Mouse (Mus musculus) hindbrain, postnatal 0 days (tissue): ENCODE measurements around the gene Ky. TPM values are rescaled to one million over a fixed set of nuclear protein-coding genes. Genes with fewer than 3 reads are reported as not detected.

ENCODE experiments used
- ATAC-seq: fragments of 200-750 bp; cut with Nextera tagmentation; 2 replicates; pipeline ENCODE4 v1.8.0; 2017; ENCODE audit warnings: mild to moderate bottlenecking, moderate TSS enrichment, moderate library complexity
- DNase-seq: peaks from one replicate; pipeline ENCODE4 v3.0.0-alpha.2; 2015; ENCODE audit warnings: low spot score
- H3K27ac ChIP-seq: fragments of 300-500 bp; sonication (generic); 2 replicates; pipeline ENCODE4 v1.5.1; 2014; ENCODE audit warnings: mild to moderate bottlenecking
- H3K27me3 ChIP-seq: fragments of 300-500 bp; sonication (generic); 2 replicates; pipeline ENCODE4 v1.6.1; 2014; ENCODE audit warnings: low read length, mixed read lengths; ENCODE audit not compliant: insufficient read depth
- H3K36me3 ChIP-seq: fragments of 300-500 bp; sonication (generic); 2 replicates; pipeline ENCODE4 v1.6.1; 2014; ENCODE audit warnings: low read length, mixed read lengths; ENCODE audit not compliant: insufficient read depth
- H3K4me1 ChIP-seq: fragments of 300-500 bp; sonication (generic); 2 replicates; pipeline ENCODE4 v1.6.1; 2014; ENCODE audit warnings: antibody characterized with exemption, low read length, mixed read lengths; ENCODE audit not compliant: insufficient read depth
- H3K4me2 ChIP-seq: fragments of 300-500 bp; sonication (generic); 2 replicates; pipeline ENCODE4 v1.6.1; 2014; ENCODE audit warnings: low read depth, mild to moderate bottlenecking, low read length, moderate library complexity, mixed read lengths
- H3K4me3 ChIP-seq: fragments of 300-500 bp; sonication (generic); 2 replicates; pipeline ENCODE4 v1.5.1; 2014; ENCODE audit warnings: low read length
- H3K9ac ChIP-seq: fragments of 300-500 bp; sonication (generic); replicated peaks from 2 replicates; pipeline ENCODE4 v1.6.1; 2014; ENCODE audit warnings: mild to moderate bottlenecking, low read length, moderate library complexity, mixed read lengths
- H3K9me3 ChIP-seq: fragments of 300-500 bp; sonication (generic); 2 replicates; pipeline ENCODE4 v1.6.1; 2016; ENCODE audit warnings: low read length, mixed read lengths
- CTCF ChIP-seq: IDR thresholded peaks from 2 replicates; pipeline ENCODE4 v1.5.1; 2016; ENCODE audit warnings: antibody characterized with exemption, control low read depth, low read depth
- WGBS: fragments of 180-500 bp; shearing (Covaris S2); extraction: QIAGEN DNeasy Blood & Tissue Kit; methylation state at CpG from one replicate; pipeline ENCODE4 v1.1.7; 2014; 5-methylcytosine and 5-hydroxymethylcytosine counted together
- polyA plus RNA-seq: library from polyadenylated mRNA; unstranded; fragments of >200 nt; fragmentation: Nextera tagmentation; extraction: Ambion mirVana; gene quantifications from 2 replicates; pipeline ENCODE4 v1.2.1, GENCODE M21; 2015
- total RNA-seq: library from RNA; depleted of rRNA; stranded (reverse); fragments of >200 nt; gene quantifications from 2 replicates; pipeline ENCODE4 v1.2.3, GENCODE M21; 2014

The Ky gene
- total and polyA plus RNA-seq, 2 experiments from 2014 or later: 1.1 to 2.3 TPM

- Histone ChIP-seq H3K9me3 (no peaks in the 10 kb centered on the region), H3K27ac (peak overlapping the region; percentile 8; the same call in 1 of the 2 replicates), H3K4me2 (no peak overlapping the region), H3K9ac (no peak overlapping the region), H3K27me3 (no peaks in the 10 kb centered on the region), H3K36me3 (no peaks in the 10 kb centered on the region), H3K4me3 (no peak overlapping the region), H3K4me1 (peaks cover 24% of the 10 kb centered on the region; the same call in 1 of the 2 replicates)
- WGBS: 26% methylated on average over 7 of the region's 7 CpGs
- no peak for TF ChIP-seq CTCF
- DNase-seq (no peak), ATAC-seq (no peak)
These were observed 41.4 kb downstream of the Ky start for GRCm38 (mm10) chr9:102547028-102547354.

GRCm38 (mm10) chr9:102549211-102549610 lies 43.7 kb downstream of the Ky start:
- no peak for TF ChIP-seq CTCF
- Histone ChIP-seq H3K27me3 (no peaks in the 10 kb centered on the region), H3K4me1 (peaks cover 17% of the 10 kb centered on the region; the same call in 1 of the 2 replicates), H3K9ac (no peak overlapping the region), H3K4me3 (no peak overlapping the region), H3K27ac (no peak overlapping the region), H3K4me2 (no peak overlapping the region), H3K36me3 (no peaks in the 10 kb centered on the region), H3K9me3 (no peaks in the 10 kb centered on the region)
- WGBS: 79% methylated on average over 8 of the region's 8 CpGs
- no peak for DNase-seq
- no peak for ATAC-seq

GRCm38 (mm10) chr9:102551771-102552170 lies 46.2 kb downstream of the Ky start:
- WGBS: 79% methylated on average over 10 of the region's 10 CpGs
- TF ChIP-seq CTCF: no peak
- no peak overlapping the region for H3K4me3 ChIP-seq
- DNase-seq: no peak
- H3K36me3 ChIP-seq: no peaks in the 10 kb centered on the region
- H3K27me3 ChIP-seq: no peaks in the 10 kb centered on the region
- no peak overlapping the region for H3K4me2 ChIP-seq
- no peaks in the 10 kb centered on the region for H3K9me3 ChIP-seq
- no peak overlapping the region for H3K27ac ChIP-seq
- H3K9ac ChIP-seq: no peak overlapping the region
- ATAC-seq: no peak
- H3K4me1 ChIP-seq: peaks cover 10% of the 10 kb centered on the region; the same call in 1 of the 2 replicates

GRCm38 (mm10) chr9:102553781-102554180 lies 48.2 kb downstream of the Ky start:
- peak; percentile 52 for DNase-seq
- WGBS: 78% methylated on average over 3 of the region's 3 CpGs
- no peaks in the 10 kb centered on the region for H3K27me3 ChIP-seq

GRCm38 (mm10) chr9:102558463-102558862 lies 52.9 kb downstream of the Ky start:
- Histone ChIP-seq H3K9me3 (no peaks in the 10 kb centered on the region), H3K4me1 (no peaks in the 10 kb centered on the region), H3K36me3 (no peaks in the 10 kb centered on the region), H3K4me2 (no peak overlapping the region), H3K9ac (no peak overlapping the region), H3K4me3 (no peak overlapping the region), H3K27ac (no peak overlapping the region), H3K27me3 (no peaks in the 10 kb centered on the region)
- ATAC-seq: no peak
- no peak for DNase-seq
- TF ChIP-seq CTCF: peak; percentile 27; the same call in 1 of the 2 replicates
- 97% methylated on average over 3 of the region's 3 CpGs for WGBS

More at GRCm38 (mm10) chr9:102553781-102554180, 48.2 kb downstream of the Ky start:
- Histone ChIP-seq H3K4me1 (no peaks in the 10 kb centered on the region), H3K36me3 (no peaks in the 10 kb centered on the region), H3K4me3 (no peak overlapping the region), H3K4me2 (no peak overlapping the region), H3K27ac (no peak overlapping the region), H3K9ac (no peak overlapping the region), H3K9me3 (no peaks in the 10 kb centered on the region)
- no peak for TF ChIP-seq CTCF
- 0 out of 2 replicates have a peak, but pooled peaks have one; percentile 21 for ATAC-seq

GRCm38 (mm10) chr9:102572888-102573287 lies 67.3 kb downstream of the Ky start:
- no peak for DNase-seq
- no peak overlapping the region for H3K4me2 ChIP-seq
- no peak for ATAC-seq
- no peaks in the 10 kb centered on the region for H3K27me3 ChIP-seq
- H3K36me3 ChIP-seq: no peaks in the 10 kb centered on the region
- H3K4me3 ChIP-seq: no peak overlapping the region
- no peak for TF ChIP-seq CTCF
- no peak overlapping the region for H3K9ac ChIP-seq
- 64% methylated on average over 5 of the region's 5 CpGs for whole genome bisulfite sequencing
- no peak overlapping the region for H3K27ac ChIP-seq
- no peaks in the 10 kb centered on the region for H3K9me3 ChIP-seq
- H3K4me1 ChIP-seq: 0 out of 2 replicates have a peak, but pooled peaks cover 3% of the 10 kb centered on the region

GRCm38 (mm10) chr9:102577480-102577879 lies 71.9 kb downstream of the Ky start:
- Histone ChIP-seq H3K4me3 (no peak overlapping the region), H3K9ac (no peak overlapping the region), H3K27ac (no peak overlapping the region), H3K27me3 (no peaks in the 10 kb centered on the region), H3K36me3 (no peaks in the 10 kb centered on the region), H3K4me2 (no peak overlapping the region), H3K4me1 (0 out of 2 replicates have a peak, but pooled peaks cover 3% of the 10 kb centered on the region), H3K9me3 (no peaks in the 10 kb centered on the region)
- no peak for DNase-seq
- TF ChIP-seq CTCF: no peak
- WGBS: 81% methylated on average over 5 of the region's 5 CpGs
- no peak for ATAC-seq
